Mouse (Mus musculus): Measurements from ENCODE around the gene Smox. TPM values are rescaled to one million over a fixed set of nuclear protein-coding genes. Genes with fewer than 3 reads are reported as not detected.

The Smox gene
- 15.3 and 17.0 TPM in 2 replicates for polyA plus RNA-seq (2015; fragmentation: Nextera tagmentation; extraction: Ambion mirVana)

DNA sequence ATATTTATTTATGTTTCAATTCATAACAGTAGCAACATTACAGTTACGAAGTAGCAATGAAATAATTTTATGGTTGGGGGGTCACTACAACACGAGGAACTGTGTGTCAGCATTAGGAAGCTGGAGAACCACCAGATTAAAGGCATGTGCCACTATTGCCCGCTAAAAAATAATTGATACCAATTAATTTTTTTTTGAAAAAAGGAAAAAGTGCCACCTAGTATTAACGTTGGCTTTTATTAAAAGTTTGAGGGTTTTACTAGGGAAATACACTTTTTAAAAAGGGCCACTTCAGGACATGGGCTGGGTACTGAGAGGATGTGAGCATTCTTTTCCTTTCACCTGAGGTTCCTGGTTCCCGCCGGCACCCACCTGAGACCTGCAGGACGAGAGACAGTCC, at the start of gene Smox:
Gene Smox, plus strand, starts transcription at position 301 of the 400 bp plus-strand sequence.

DNA sequence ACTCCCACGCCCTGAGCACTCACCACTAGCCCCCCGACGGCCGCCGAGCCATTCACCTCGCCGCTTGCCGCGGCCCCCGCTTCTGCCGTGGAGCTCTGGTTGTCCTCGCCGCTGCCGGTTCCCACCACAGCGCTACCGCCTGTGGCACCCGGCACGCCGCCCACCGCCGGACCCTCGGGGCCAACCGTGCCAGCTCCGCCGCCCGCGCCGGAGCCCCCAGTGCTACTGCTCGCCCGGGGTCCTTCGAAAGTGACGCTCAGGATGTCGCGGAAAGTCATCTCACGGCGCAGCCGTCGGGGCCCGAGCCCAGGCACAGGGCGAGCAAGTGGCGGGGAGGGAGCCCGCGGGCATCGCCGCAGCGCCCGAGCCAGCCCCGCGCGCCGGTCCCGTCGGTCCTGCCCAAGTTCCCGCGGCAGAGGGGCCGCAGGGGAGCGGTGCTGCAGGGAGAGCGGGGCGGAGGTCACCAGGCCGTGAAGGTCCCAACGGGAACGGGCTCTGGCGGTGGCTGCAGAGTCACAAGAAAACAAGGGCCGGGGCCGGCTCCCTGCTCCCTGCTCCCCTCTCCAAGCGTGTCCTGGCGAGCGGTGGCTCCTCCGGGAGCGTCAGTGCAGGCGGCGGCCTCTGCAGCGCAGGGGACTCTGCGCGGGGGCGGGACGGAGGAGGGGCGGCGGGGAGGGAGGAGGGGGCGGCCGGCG, 70.7 kb downstream of the Smox start, which contains the start of gene Adra1d:
Gene Adra1d, minus strand, starts transcription at position 393 of the 695 bp plus-strand sequence.

Other genes starting within 250 kb of the Smox start
- 19.6 and 24.9 TPM in 2 replicates for gene Pank2, start 229.0 kb upstream of the Smox start, polyA plus RNA-seq (2015; fragmentation: Nextera tagmentation; extraction: Ambion mirVana)
- gene Rnf24, start 138.6 kb upstream of the Smox start, polyA plus RNA-seq (2015; fragmentation: Nextera tagmentation; extraction: Ambion mirVana): 1.6 and 2.1 TPM in 2 replicates
- 0.73 and 0.82 TPM in 2 replicates for gene Adra1d, start 70.8 kb downstream of the Smox start, polyA plus RNA-seq (2015; fragmentation: Nextera tagmentation; extraction: Ambion mirVana)

Data from skeletal muscle tissue, postnatal 0 days (tissue).